Mouse (Mus musculus) CH12F3 (cell line): Measurements from ENCODE around the gene Olfr1434.
"Not testable (repeated sequence)": the region's sequence is repeated elsewhere in the genome, so short reads cannot be mapped to it uniquely, and the experiment has no call there.

ENCODE experiments used
- in situ Hi-C: fragments of 300-500 bp; cut with MboI; formaldehyde crosslinking; loops from 2 replicates; pipeline ENCODE4 v1.14.3; 2020; ENCODE audit warnings: low sequenced_read_pairs

Olfr1434 gene

GRCm38 (mm10) chr19:12279554-12279953, at the start of gene Olfr1434:
Gene Olfr1434 (plus strand): TSS chr19:12279854.
- in situ Hi-C loops, result no loop called here

DNA sequence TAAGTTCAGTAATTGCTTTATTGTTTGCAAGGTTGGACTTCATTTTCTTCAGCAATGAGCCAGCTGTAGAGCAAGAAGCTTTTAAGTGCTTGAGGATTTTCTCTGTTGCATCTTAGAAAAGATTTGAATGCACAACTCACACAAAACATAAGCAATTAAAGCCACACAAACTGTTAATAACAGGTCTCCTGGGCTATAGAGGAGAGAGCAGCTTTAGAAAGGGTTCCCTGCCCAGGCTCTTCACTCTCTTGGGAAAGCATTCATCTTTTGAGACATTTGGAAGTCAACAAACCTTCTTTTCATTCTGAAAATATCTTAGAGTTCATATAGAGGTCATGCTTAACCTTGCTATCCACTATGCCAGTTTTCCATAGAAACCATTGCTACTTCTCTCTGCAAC, 47.2 kb upstream of the Olfr1434 start, which contains the start of gene Olfr1432:
Gene Olfr1432, minus strand, starts transcription at position 101 of the 400 bp plus-strand sequence.
- in situ Hi-C loops, result not testable (repeated sequence)

DNA sequence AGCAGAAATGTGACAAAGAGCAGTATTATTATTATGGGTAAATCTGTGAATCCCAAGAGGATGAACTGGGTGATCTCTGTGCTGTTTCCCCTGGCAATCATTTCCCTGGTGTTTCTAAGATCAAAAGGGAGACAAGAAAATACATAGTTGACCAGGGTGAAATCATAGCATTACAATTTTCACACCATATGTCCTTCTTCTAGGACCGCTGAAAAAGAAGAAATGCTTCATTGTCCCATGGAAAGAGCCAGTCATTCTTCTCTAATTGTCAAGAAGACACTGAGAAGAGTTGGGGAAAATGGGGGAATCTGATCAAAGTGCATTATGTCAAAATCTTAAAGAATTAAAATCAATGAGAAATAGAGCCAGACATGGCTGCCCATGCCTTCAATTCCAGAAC, 38.1 kb upstream of the Olfr1434 start, which contains the start of gene Olfr262:
Gene Olfr262, minus strand, starts transcription at position 101 of the 400 bp plus-strand sequence.
- in situ Hi-C loops, result no loop called here

- in situ Hi-C loops, result no loop called here
These were observed 18.9 kb upstream of the Olfr1434 start, which contains the start of gene Olfr235 for GRCm38 (mm10) chr19:12260732-12261131. Gene Olfr235 (plus strand): TSS chr19:12261032.

GRCm38 (mm10) chr19:12292979-12293378, 13.3 kb downstream of the Olfr1434 start:
- in situ Hi-C loops, result no loop called here

DNA sequence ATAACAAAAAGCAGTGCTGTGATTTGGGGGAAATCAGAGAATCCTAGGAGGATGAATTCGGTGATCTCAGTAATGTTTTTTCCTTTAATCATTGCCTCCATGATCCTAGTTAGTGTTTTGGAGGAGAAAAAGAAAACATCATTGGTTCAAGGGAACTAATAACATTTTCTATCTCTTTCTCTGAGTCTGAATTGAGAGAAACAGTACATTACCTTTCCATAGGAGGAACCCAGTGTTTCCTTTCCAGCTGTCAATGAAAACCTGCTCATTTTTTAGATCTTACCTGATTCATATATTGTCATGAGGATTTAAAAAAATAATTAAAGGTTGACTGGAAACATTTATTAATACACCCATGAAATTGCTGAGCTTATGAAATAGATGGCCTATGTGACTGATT, 19.4 kb downstream of the Olfr1434 start, which contains the start of gene Olfr1436:
Gene Olfr1436, minus strand, starts transcription at position 101 of the 400 bp plus-strand sequence.
- in situ Hi-C loops, result not testable (repeated sequence)

- in situ Hi-C loops, result no loop called here
These were observed 45.3 kb downstream of the Olfr1434 start, which contains the start of gene Olfr1437 for GRCm38 (mm10) chr19:12325001-12325400. Gene Olfr1437 (minus strand): TSS chr19:12325101.
